Mouse (Mus musculus) heart, embryonic 11.5 days (tissue): ENCODE measurements around the gene Gm20388. TPM values are rescaled to one million over a fixed set of nuclear protein-coding genes. Genes with fewer than 3 reads are reported as not detected.

Experiments used
- ATAC-seq: fragments of 200-750 bp; cut with Nextera tagmentation; replicated peaks from 2 replicates; pipeline ENCODE4 v1.8.0; 2017; ENCODE audit warnings: moderate library complexity; ENCODE audit not compliant: insufficient number of reproducible peaks, low FRiP score, low TSS enrichment
- H3K27ac ChIP-seq: fragments of 300-500 bp; sonication (generic); 2 replicates; pipeline ENCODE4 v1.5.1; 2014; ENCODE audit warnings: mild to moderate bottlenecking, low read depth, low read length
- H3K27me3 ChIP-seq: fragments of 300-500 bp; sonication (generic); 2 replicates; pipeline ENCODE4 v1.6.1; 2014; ENCODE audit warnings: mild to moderate bottlenecking, low read length, mixed read lengths; ENCODE audit not compliant: control insufficient read depth, insufficient read depth
- H3K36me3 ChIP-seq: fragments of 300-500 bp; sonication (generic); 2 replicates; pipeline ENCODE4 v1.6.1; 2014; ENCODE audit warnings: mild to moderate bottlenecking, low read length, moderate library complexity, mixed read lengths; ENCODE audit not compliant: control insufficient read depth, insufficient read depth
- H3K4me1 ChIP-seq: fragments of 300-500 bp; sonication (generic); 2 replicates; pipeline ENCODE4 v1.6.1; 2014; ENCODE audit warnings: low read length; ENCODE audit not compliant: control insufficient read depth, insufficient read depth
- H3K4me2 ChIP-seq: fragments of 300-500 bp; sonication (generic); 2 replicates; pipeline ENCODE4 v1.6.1; 2014; ENCODE audit warnings: mild to moderate bottlenecking, moderate library complexity
- H3K4me3 ChIP-seq: fragments of 300-500 bp; sonication (generic); 2 replicates; pipeline ENCODE4 v1.5.1; 2014; ENCODE audit warnings: low read depth, low read length
- H3K9ac ChIP-seq: fragments of 300-500 bp; sonication (generic); 2 replicates; pipeline ENCODE4 v1.6.1; 2014; ENCODE audit warnings: mild to moderate bottlenecking, low read depth, low read length, moderate library complexity
- H3K9me3 ChIP-seq: fragments of 300-500 bp; sonication (generic); replicated peaks from 2 replicates; pipeline ENCODE4 v1.6.1; 2016; ENCODE audit warnings: low read length; ENCODE audit not compliant: control insufficient read depth
- WGBS: fragments of 180-500 bp; shearing (Covaris S2); extraction: QIAGEN DNeasy Blood & Tissue Kit; methylation state at CpG from one replicate; pipeline ENCODE4 v1.1.7; 2014; ENCODE audit not compliant: insufficient replicate concordance; 5-methylcytosine and 5-hydroxymethylcytosine counted together
- polyA plus RNA-seq: library from polyadenylated mRNA; unstranded; fragments of >200 nt; fragmentation: Nextera tagmentation; extraction: Ambion mirVana; gene quantifications from 2 replicates; pipeline ENCODE4 v1.2.1, GENCODE M21; 2014

Gene Gm20388
- polyA plus RNA-seq, 1 experiment from 2014 or later = 6.4 TPM

DNA sequence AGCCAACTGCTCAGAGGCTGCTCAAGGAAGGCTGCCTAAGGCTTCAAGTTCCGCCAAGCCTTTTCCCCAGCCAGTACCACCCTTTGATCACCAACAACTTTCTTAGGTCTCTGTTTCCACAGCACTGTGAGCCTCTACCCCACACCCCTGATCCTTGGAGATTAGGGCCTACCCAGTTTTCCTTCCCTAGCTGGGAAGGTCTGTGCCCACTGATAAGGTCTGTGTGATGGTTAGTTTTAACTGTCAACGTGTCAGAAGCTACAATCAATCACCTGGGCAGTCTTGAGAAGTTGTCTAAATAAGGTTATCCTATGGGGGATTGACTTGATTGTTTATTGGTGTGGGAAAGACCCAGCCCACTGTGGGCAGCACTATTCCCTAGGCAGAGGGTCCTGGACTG is 2627.2 kb downstream of the Gm20388 start:
- H3K27me3 ChIP-seq = no peaks in the 10 kb centered on the region
- ATAC-seq = 0 out of 2 replicates have a peak, but pooled peaks have one; percentile 12
- WGBS = 54% methylated on average over 2 of the region's 2 CpGs
- H3K4me3 ChIP-seq = no peak overlapping the region
- no peaks in the 10 kb centered on the region for H3K36me3 ChIP-seq
- no peaks in the 10 kb centered on the region for H3K9me3 ChIP-seq
- peak overlapping the region; percentile 61; the same call in 1 of the 2 replicates for H3K9ac ChIP-seq
- peak overlapping the region; percentile 47 for H3K4me2 ChIP-seq
- H3K4me1 ChIP-seq = peaks cover 37% of the 10 kb centered on the region
- peak overlapping the region; percentile 57 for H3K27ac ChIP-seq

DNA sequence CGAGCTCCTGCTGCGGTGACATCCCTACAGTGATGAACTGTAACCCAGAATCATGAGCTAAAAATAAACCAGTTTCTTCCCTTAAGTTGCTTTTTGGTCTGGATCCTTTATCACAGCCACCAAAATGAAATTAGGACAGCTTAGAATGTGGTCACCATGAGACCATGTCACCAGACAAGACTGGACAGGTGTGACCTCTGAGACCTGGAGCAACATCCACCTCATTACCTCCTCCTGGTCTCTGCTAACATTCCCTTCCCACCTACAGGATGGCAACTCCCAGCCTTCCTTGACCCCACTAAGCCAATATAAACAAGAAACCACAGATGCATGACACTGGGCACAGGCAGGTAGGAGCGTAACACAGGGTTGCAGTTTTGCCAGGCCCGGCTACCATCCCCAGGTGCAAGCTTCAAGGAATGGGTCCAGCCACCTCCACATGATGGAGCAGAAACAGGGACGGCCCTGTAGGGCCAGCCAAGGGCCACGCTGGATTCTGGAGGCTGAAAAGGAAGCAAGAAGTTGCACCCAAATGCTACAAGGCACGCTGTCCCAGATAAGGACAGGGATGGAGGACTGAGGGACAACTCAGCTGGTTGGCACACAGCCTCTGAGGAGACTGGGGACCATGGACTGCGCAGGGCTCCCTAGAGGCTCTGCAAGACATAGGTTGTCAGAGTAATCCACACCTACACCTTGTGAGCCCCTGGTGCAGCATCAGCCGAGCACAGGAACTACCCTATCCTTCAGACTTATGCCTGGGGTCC is 2627.9 kb downstream of the Gm20388 start:
- Histone ChIP-seq H3K4me2 (no peak overlapping the region), H3K9me3 (no peaks in the 10 kb centered on the region), H3K4me3 (no peak overlapping the region), H3K36me3 (peaks cover 3% of the 10 kb centered on the region), H3K27ac (peak overlapping the region; percentile 57; the same call in 1 of the 2 replicates), H3K9ac (no peak overlapping the region), H3K27me3 (no peaks in the 10 kb centered on the region), H3K4me1 (peaks cover 32% of the 10 kb centered on the region)
- no peak for ATAC-seq
- 84% methylated on average over 9 of the region's 9 CpGs for WGBS

DNA sequence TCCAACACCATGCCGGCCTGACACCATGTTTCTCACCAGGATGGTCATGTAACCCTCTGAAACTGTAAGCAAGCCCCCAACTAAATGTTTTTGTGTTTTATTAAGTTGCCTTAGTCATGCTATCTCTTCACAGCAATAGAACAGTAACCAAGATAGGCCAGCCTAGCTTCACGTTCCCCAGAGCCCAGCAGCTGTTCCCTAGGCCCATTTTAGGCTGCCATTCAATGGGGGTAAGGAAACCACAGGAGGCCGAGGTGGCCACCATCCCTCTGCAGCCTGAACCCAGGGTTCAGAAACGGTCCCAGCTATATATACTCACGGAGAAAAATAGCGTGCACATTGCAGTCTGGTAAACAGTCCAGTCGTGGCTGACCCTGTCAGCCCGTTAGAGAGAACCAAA is 2633.5 kb downstream of the Gm20388 start:
- 85% methylated on average over 8 of the region's 8 CpGs for WGBS
- no peaks in the 10 kb centered on the region for H3K9me3 ChIP-seq

DNA sequence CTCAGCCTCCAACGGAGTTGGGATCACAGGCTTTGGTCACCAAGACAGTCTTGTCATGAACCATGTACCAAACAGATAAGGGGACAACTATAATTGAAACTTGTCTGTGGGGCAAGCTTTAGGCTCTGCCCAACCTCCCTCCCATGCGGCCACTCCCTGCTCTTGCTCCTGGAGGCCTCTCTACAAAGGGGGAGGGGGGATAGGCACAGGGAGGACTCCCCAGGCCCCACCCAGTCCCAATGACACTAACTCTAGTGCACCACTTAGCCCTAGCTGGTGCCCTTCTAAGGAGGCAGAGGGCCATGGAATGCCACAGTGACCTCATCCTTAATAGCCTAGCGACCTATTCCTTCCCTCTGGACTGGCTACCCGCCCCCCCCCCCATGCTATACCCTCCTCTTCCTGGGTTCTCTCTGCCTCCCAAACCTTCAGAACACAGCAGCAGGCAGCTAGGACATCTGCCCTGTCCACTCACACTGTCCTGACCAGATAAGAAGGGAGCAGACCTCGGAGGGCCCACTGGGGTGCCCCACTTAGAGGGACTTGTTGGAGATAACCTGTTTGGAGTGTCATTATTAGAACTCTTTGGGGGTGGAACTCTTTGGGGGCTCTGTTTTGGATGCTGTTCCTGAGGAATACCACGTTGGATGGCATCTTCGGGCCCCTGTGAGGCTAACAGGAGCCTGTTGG is 2635.6 kb downstream of the Gm20388 start:
- peak overlapping the region; percentile 73 for H3K9ac ChIP-seq

More for the DNA sequence above, 2633.5 kb downstream of the Gm20388 start:
- Histone ChIP-seq H3K4me2 (no peak overlapping the region), H3K4me3 (no peak overlapping the region), H3K9ac (no peak overlapping the region; the same call in 1 of the 2 replicates), H3K4me1 (peaks cover 60% of the 10 kb centered on the region), H3K36me3 (peaks cover 5% of the 10 kb centered on the region), H3K27me3 (no peaks in the 10 kb centered on the region), H3K27ac (no peak overlapping the region)
- no peak for ATAC-seq

DNA sequence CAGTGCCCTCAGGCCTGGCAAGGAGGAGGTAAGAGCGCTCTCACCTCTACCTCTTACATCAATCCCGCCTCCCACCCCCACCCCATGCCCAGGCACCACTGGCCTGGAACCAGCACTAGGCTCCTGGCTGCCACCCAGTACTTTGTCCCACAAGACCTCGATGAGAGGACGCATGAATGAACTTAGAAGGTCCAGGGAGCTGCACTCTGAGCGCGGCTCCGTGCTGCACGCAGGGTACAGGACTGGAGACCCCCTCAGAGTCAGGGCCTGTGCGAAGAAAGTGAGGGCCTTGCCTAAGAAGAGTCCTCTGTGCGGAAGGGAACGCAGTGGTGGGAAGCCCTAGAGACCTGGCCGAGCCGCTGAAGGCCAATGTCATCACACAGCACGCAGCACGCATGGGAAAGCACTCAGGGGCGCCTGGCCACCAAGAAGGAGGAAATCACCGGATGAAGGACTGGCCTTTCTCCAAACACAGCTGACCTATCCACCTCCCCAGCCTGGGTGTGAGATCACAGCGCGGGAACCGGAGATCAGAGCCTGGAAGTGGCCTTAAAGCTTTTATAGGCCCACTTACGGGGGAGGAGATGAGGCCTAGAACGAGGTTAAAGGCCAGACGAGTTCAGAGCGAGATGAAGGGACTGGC is 2636.3 kb downstream of the Gm20388 start:
- H3K36me3 ChIP-seq = peaks cover 5% of the 10 kb centered on the region
- WGBS = 48% methylated on average over 24 of the region's 24 CpGs
- H3K9ac ChIP-seq = peak overlapping the region; percentile 73
- H3K9me3 ChIP-seq = no peaks in the 10 kb centered on the region
- no peak for ATAC-seq
- no peaks in the 10 kb centered on the region for H3K27me3 ChIP-seq
- H3K4me1 ChIP-seq = peaks cover 69% of the 10 kb centered on the region
- H3K4me3 ChIP-seq = peak overlapping the region; percentile 87
- H3K27ac ChIP-seq = peak overlapping the region; percentile 93
- H3K4me2 ChIP-seq = peak overlapping the region; percentile 90

More for the DNA sequence above, 2635.6 kb downstream of the Gm20388 start:
- Histone ChIP-seq H3K27ac (peak overlapping the region; percentile 93), H3K9me3 (no peaks in the 10 kb centered on the region), H3K4me1 (peaks cover 71% of the 10 kb centered on the region), H3K36me3 (peaks cover 5% of the 10 kb centered on the region), H3K4me2 (peak overlapping the region; percentile 90), H3K27me3 (no peaks in the 10 kb centered on the region), H3K4me3 (peak overlapping the region; percentile 87)
- ATAC-seq = peak; percentile 87
- WGBS = 42% methylated on average over 7 of the region's 7 CpGs

DNA sequence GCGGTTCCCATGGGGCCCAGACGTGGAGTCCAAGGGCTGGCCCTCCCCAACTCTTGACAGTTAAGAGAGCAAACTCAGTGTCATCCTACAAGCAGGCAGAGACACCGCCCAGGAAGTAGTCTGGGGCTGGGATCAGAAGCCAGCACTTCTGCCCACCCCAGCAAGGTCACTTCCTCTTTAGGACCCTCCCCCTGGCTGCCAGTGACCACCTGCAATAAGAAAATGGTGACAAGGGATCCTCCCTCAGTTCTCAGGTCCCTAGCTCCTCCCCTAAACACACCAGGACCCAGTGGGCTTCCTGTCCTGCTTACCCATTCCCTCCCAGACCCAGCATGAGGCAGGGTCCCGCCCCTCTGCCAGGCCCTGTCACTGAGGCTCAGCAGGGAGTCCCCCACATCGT is 2637.2 kb downstream of the Gm20388 start:
- ATAC-seq = peak; percentile 46
- peaks cover 61% of the 10 kb centered on the region for H3K4me1 ChIP-seq
- peak overlapping the region; percentile 87 for H3K4me3 ChIP-seq
- peak overlapping the region; percentile 73 for H3K9ac ChIP-seq
- H3K27ac ChIP-seq = peak overlapping the region; percentile 93
- peak overlapping the region; percentile 90 for H3K4me2 ChIP-seq
- peaks cover 5% of the 10 kb centered on the region for H3K36me3 ChIP-seq
- no peaks in the 10 kb centered on the region for H3K27me3 ChIP-seq
- 28% methylated on average over 5 of the region's 5 CpGs for WGBS
- H3K9me3 ChIP-seq = no peaks in the 10 kb centered on the region

DNA sequence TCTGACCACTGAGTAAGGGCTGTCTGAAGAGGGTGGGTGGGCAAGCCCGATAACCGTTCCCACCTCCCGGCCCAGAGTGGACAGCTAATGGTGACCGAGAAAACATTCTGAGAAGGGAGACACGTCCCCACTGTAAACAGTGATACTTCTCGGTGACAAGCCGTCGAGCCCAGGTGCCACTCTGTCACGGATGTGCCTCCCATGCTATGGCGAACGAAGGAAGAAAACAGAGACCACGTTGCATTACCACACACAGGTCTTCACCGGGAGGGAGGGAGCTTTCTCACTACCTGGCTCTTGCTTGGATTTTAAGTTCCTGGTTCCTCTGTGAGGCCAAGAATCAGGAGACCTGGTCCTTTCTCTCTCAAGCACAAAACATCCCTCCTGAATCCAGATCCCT is 2637.7 kb downstream of the Gm20388 start:
- H3K9me3 ChIP-seq = no peaks in the 10 kb centered on the region
- H3K9ac ChIP-seq = peak overlapping the region; percentile 54; the same call in 1 of the 2 replicates
- H3K4me3 ChIP-seq = peak overlapping the region; percentile 87
- WGBS = 54% methylated on average over 13 of the region's 13 CpGs
- ATAC-seq = no peak
- H3K4me1 ChIP-seq = peaks cover 61% of the 10 kb centered on the region
- H3K27ac ChIP-seq = peak overlapping the region; percentile 93
- peak overlapping the region; percentile 90 for H3K4me2 ChIP-seq
- H3K36me3 ChIP-seq = peaks cover 3% of the 10 kb centered on the region
- no peaks in the 10 kb centered on the region for H3K27me3 ChIP-seq

DNA sequence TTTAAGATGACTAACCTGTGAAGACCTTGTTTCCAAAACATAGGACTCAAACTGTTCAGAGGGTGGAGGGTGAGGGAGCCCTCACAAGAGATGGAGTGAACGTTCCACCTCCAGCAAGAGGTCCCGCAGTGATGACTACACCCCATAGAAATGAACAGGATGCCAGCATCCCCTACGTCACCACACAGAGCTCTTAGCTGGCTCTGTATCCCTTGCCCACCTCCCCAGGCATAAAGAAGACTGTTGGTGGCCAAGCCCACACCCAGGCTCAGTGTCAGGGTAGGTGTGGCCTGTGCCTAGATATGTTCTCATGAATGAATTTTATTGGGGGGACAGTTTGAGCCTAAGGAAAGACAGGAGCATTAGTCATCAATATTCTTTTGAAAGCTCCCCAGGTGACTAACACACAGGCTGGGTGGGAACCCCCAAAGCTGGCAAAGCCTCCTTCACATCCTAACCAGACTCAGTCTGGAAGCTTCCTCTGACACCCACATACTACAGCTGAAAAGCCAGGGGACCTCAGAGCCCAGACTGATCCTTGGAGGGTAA is 2638.3 kb downstream of the Gm20388 start:
- H3K27ac ChIP-seq = peak overlapping the region; percentile 93; the same call in 1 of the 2 replicates
- H3K4me2 ChIP-seq = peak overlapping the region; percentile 90
- no peaks in the 10 kb centered on the region; the same call in 1 of the 2 replicates for H3K36me3 ChIP-seq
- peak overlapping the region; percentile 54 for H3K9ac ChIP-seq
- 62% methylated on average over 3 of the region's 3 CpGs for whole genome bisulfite sequencing
- no peak for ATAC-seq
- H3K4me1 ChIP-seq = peaks cover 60% of the 10 kb centered on the region
- no peaks in the 10 kb centered on the region for H3K9me3 ChIP-seq
- H3K4me3 ChIP-seq = peak overlapping the region; percentile 87
- H3K27me3 ChIP-seq = no peaks in the 10 kb centered on the region
